Mouse (Mus musculus) myocyte (in vitro differentiated cells): ENCODE measurements at regions not wholly inside any gene's neighbourhood (a gene's known extent, or its start where the extent isn't known, plus 50 kb on each side); places are given as distances from the start of the nearest gene placed in this dataset.

ENCODE experiments used
- CEBPB ChIP-seq: IDR thresholded peaks from 2 replicates; pipeline ENCODE4 v1.6.1; 2011; ENCODE audit warnings: mild to moderate bottlenecking, moderate library complexity; ENCODE audit not compliant: poor library complexity, insufficient read depth, severe bottlenecking
- E2F4 ChIP-seq: IDR thresholded peaks from one replicate; pipeline ENCODE4 v1.6.1; 2011; ENCODE audit warnings: mild to moderate bottlenecking, control low read depth, moderate library complexity; ENCODE audit not compliant: insufficient read depth
- MAX ChIP-seq: IDR thresholded peaks from one replicate; pipeline ENCODE4 v1.6.1; 2011; ENCODE audit warnings: low read depth, mild to moderate bottlenecking, control low read depth
- MYOD1 ChIP-seq, 3 experiments: IDR thresholded peaks; one replicate each; pipeline ENCODE4 v1.6.1; 2011; ENCODE audit warnings: control low read depth in 2 of 3, low read depth in 2 of 3, mild to moderate bottlenecking in 2 of 3, moderate library complexity in 1 of 3; ENCODE audit not compliant: insufficient read length in 2 of 3, control insufficient read depth in 1 of 3
- MYOG ChIP-seq, 3 experiments: IDR thresholded peaks; one replicate each; pipeline ENCODE4 v1.6.1; 2011; ENCODE audit warnings: control low read depth in 2 of 3, low read depth in 2 of 3, mild to moderate bottlenecking in 2 of 3; ENCODE audit not compliant: insufficient read length in 2 of 3, control insufficient read depth in 1 of 3, insufficient read depth in 1 of 3
- POLR2A ChIP-seq: IDR thresholded peaks from one replicate; pipeline ENCODE4 v1.6.1; 2011; ENCODE audit warnings: low read depth, mild to moderate bottlenecking, control low read depth, moderate library complexity; ENCODE audit not compliant: insufficient read length
- POLR2AphosphoS2 ChIP-seq: IDR thresholded peaks from one replicate; pipeline ENCODE4 v1.6.1; 2011; ENCODE audit warnings: low read depth, control low read depth; ENCODE audit not compliant: insufficient read length
- SRF ChIP-seq: IDR thresholded peaks from one replicate; pipeline ENCODE4 v1.6.1; 2011; ENCODE audit warnings: low read depth; ENCODE audit not compliant: control insufficient read depth, insufficient read length
- TCF12 ChIP-seq: IDR thresholded peaks from one replicate; pipeline ENCODE4 v1.6.1; 2011; ENCODE audit warnings: mild to moderate bottlenecking, control low read depth; ENCODE audit not compliant: poor library complexity, insufficient read depth, severe bottlenecking
- USF1 ChIP-seq: IDR thresholded peaks from one replicate; pipeline ENCODE4 v1.6.1; 2011; ENCODE audit warnings: low read depth, mild to moderate bottlenecking, control low read depth, moderate library complexity

- TF ChIP-seq E2F4 = no peak
- no peak for TF ChIP-seq POLR2A
- TF ChIP-seq USF1 = no peak
- no peak for TF ChIP-seq MAX
- no peak for TF ChIP-seq SRF
- no peak for TF ChIP-seq MYOG (IDR thresholded peaks at IDR 0.05; ENCODE audit: control insufficient read depth in 1 of 3, insufficient read depth in 1 of 3, insufficient read length in 2 of 3, low read depth in 2 of 3)
- no peak for TF ChIP-seq POLR2AphosphoS2
- no peak for TF ChIP-seq MYOD1 (IDR thresholded peaks at IDR 0.05; ENCODE audit: control insufficient read depth in 1 of 3, insufficient read length in 2 of 3, low read depth in 2 of 3)
- no peak for TF ChIP-seq CEBPB
- TF ChIP-seq TCF12 = no peak
These were observed 277.9 kb downstream of the Hace1 start for GRCm38 (mm10) chr10:45855514-45855913.
